Mouse (Mus musculus) layer of hippocampus, adult 8-10 months (tissue): ENCODE measurements around the gene Il23r. TPM values are rescaled to one million over a fixed set of nuclear protein-coding genes. Genes with fewer than 3 reads are reported as not detected.

Experiments
- DNase-seq, 2 experiments: peaks; one replicate each; pipeline ENCODE4 v3.0.0; 2022; ENCODE audit warnings: low spot score in 2 of 2
- total RNA-seq, 4 experiments: library from RNA; stranded (reverse); gene quantifications; 2 replicates each; pipeline ENCODE4 v1.2.4; 2022

Il23r gene
- total RNA-seq, 4 experiments from 2014 or later = not detected

- no peak for DNase-seq
Observed at GRCm38 (mm10) chr6:67434755-67435452, 56.8 kb downstream of the Il23r start.

- no peak for DNase-seq
Observed at GRCm38 (mm10) chr6:67431808-67432207, 59.8 kb downstream of the Il23r start.

DNA sequence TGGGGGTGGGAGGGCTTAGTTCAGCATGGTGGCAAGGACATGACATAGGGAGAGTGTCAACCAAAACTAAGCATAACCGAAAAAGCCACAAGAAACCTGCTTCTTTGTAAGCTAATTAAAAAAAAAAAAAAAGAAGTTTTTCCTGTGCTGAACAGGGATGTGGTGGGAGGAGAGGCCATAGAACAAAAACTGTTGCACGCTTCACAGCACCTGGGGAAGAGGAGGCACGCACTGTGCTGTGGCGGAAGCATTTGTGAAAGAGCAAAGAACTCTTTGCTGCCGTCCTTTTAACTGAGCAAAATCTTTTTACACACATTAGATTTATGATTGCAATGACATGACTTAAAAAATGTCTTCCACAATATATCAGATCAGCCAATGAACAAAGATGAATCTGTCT is 69.9 kb downstream of the Il23r start:
- DNase-seq = no peak

DNA sequence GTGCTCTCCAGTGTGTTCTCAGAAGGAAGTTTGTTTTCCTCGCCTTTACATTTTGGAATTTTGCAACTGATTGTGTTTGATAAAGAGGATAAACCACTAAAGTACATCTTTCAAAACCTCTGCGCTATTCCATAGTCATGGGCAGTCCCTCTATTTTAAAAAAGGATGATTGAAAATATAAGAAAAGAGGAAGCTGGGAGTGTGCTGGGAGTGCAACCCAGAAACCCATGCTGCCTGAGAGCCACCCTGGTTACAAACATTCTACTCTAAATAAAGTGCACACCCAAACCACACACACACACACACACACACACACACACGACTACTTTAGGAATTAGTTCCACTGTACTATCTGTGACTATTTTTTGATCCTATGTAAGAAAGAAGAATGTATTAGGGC is 75.1 kb downstream of the Il23r start:
- no peak for DNase-seq

DNA sequence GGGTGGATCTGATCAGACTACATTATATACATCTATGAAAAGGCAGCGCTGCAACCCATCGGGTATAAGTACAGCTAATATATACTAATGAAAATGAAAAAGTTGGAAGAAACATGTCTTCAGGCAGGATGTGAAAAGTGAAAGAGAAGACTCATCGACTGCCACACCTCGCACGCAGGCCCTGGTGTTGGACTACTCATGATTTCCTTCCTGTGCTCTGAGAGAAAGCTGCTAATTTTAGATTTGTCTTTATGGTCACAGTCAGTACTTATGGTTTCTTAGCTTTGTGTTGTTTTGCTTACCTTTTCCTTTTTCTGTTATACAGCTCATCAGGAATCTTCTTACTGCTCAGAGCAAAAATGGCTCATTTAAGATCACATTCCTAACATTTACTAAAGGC is 76.4 kb downstream of the Il23r start:
- DNase-seq = no peak

- no peak for DNase-seq
Observed at GRCm38 (mm10) chr6:67413378-67413777, 78.3 kb downstream of the Il23r start.

DNA sequence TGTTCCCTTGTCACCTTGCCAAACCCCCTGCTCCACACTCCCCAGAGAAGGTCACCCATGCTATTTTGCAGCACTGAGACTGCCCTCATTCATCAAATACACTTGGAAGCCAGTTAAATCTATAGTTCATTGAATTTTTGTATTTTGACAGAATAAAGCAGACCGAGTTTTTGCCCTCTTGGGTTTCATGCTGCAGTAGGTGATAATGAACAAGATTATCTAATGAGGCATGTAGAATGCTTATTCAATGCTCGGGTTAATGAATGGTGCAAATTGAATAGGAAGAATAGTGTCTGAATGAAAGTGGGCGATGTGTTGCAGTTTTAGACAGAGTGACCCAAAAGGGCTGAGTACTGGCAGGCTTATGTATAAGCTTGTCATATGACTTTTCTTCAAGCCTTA is 86.4 kb downstream of the Il23r start:
- DNase-seq = no peak

DNA sequence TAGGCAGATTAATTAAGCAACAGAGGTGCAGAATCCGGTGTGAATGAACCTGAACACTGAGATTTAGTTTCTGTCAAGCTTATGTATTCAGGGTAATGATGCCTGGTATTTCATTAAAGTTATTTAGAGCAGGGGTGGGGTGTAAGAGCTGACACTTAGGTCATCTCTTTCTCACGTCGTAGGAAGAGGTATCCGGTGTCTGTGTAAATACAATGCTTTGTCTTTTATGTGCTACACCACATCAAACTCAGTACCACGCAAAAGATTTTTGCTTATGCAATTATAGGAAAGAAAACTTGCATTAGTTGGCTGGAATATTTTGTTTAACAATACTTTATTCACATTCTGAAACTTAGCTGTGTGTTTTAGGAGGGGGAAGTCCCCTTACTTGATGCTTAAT is 92.1 kb downstream of the Il23r start:
- DNase-seq = no peak

GRCm38 (mm10) chr6:67375982-67376391 is 115.7 kb downstream of the Il23r start, which contains the start of gene Il12rb2:
Il12rb2 (minus strand) TSS chr6:67376188.
- DNase-seq = no peak

Other genes starting within 250 kb of the Il23r start
- under 1 TPM in 2 of 4 experiments, not detected in 2; 0.20 to 0.39 TPM for gene Il12rb2, start 115.7 kb downstream of the Il23r start, total RNA-seq
- 1 to 10 TPM; 1.3 to 1.6 (median 1.4) TPM for gene Tacstd2, start 43.9 kb upstream of the Il23r start, total RNA-seq